Mouse (Mus musculus) cerebellum, adult 9-10 months (tissue): Measurements from ENCODE around the gene Klf16.

Source experiments
- DNase-seq: peaks from one replicate; pipeline ENCODE4 v3.0.0; 2022

Gene Klf16

DNA sequence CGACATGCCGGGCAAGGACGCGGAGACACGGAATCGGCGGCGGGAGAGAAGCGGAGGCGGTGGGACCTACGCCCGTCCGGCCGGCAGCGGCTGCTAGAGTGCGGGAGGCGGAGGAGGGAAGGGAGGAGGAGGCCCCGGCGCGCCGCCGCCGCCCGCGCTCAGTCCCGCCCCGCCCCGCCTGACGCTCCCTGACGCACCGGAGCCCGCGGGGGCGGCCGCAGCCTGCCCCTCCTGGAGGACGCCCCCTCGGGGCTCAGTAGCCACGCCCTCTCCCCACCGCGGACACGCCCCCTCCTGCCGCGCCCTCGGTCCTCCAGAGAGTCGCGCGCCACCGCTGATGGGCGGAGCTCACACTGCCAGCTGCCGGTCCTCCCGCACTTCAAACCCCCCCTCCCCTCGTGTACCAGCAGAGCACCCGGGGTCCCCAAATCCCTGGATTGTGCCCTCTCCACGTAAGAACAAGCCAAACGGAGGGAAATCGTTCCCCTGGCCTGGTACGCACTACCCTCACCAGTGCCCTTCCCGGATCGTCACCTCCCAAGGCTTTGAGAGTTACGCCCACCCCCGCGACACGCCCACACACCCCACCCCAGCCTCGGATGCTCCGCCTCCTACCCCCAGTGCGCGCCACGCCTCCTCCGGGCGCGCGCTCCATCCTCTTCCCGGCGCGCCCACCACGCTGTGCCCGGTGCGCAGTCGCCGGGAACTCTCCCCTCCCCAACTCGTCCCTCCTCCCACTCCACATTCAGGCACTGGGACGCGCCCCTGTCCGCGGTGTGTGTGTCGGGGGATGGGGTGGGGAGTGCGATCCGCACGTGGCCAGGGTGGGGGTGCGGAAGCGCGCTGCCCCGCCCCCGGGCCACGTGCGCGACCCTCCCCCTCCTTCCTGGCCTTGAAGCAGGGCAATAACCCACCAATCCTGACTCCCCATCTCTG lies at the start of gene Klf16:
Gene Klf16 (minus strand): TSS at position 127 of the 936 bp plus-strand sequence.
- DNase-seq, result peak; percentile 90

DNA sequence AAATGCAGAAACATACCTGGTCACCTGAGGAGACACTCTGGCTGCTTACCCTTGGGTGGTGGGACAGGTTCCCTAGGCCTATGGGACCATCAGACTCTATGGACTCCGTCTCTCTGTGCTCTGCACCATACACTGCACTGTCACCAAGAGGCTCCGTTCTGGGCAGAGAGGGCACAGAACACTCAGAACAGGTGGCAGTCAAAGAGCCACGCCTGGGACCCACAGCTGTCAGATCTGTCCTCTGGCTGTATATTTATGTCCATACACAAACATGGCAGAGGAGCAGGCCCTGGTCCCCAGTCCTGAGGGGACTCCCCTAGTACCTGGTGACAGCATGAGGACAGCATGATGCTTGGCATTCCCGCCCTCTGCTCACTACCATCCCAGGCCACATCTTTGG lies 48.6 kb upstream of the Klf16 start:
- DNase-seq, result no peak

DNA sequence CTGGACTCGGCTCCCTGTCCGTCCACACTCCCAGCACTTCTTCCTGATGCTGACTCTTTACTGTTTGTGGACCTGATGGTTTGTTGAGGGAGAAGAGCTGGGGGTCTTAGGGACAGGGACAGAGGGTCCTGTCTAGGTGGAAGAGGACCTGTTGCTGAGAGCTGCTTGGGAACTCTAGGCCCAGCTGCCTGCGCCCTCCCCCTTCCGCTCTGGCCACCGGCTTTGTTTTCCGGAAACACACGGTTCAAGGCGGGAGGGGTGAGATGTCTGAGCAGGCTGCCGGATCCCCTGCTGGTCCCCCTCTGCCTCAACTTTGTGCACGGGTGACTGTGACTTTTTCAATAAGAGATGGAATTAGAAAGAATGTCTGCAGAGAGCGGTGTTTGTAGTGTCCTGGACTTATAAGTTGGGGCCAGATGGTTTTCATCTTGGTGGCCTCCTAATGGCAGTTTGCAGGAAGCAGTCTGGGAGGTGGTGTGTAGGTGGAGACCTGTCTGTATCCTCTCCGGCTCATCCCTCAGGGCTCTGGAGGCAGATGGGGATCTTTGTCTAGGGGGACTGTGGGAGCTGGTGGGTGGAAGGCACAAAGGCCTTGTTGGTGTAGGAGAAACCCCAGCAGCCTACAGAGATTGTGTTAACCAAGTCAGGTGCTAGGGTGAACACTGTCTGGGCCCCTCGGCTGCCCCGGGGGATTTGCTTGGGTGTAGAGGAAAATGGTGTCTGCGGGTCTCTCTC lies 46.5 kb upstream of the Klf16 start:
- DNase-seq, result peak; percentile 81

DNA sequence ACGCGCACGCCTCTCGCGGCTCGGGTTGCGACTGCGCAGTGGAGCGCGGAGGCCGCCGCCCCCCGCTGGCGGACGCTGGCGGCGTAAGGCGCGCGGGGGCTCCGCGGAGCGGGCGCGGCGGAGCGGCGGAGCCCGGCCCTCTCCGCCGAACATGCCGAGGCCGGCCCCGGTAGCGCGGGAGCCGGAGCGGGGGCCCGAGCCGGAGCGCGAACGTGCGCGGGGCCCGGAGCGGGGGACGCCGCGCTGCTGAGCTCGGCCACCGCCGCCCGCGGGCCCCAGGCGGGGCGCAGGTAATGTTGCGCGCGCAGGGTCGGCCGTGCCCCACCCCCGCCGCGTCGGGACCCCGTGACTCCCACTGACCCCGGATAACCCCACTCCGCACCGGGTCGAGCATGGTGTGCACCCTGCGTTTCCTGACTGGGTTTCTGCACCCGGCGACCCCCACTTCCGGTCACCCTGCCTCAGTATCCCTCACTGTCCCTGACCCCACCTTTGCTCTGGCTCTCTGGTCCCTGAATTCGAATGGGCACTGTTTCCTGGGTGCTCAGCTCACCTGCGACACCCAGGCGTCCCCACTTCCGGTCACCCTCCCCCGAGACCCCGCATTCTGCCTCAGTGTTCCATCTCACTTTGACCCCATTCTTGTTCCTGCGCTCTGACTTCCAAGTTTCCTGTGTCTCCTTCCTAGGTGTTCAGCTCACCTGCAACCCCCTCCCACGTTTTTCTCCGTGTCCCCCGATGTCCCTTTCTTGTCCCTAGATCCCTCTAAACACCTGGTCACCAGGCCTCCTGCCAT lies 45.7 kb upstream of the Klf16 start, which contains the start of gene Csnk1g2:
Gene Csnk1g2 (plus strand): TSS at position 178 of the 796 bp plus-strand sequence.
- DNase-seq, result peak; percentile 84

DNA sequence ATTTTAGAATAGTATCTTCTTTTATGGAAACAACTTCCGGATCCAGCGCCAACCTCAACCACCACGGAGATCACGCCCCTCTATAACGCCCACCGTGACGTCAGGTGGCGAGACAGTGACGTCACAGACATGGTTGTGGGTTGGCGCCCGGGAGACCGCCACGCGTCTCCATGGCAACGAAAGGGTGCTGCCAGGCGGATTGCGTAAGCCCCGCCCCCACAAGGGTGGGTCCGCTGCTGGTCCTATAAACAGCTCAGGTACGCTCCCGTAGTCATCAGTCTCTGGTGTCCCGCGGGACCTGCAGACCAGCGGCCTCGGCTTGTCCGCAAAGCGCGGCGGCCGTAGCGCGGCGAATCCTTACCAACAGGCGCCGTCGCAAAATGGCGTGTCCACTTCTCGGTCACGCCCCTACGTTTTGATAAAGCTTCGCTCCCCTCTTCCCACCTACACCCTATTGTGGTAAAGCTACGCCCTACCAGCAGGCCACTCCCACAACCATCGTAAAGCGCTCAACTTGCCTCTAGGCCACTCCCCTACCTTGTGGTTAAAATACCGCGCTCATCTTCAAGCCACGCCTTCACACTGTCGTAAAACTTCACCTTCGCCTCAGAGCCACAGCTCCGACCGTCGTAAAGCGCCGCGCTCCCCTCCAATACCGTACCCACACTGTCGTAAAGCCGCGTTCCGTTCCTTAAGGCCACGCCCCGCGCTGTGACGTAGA lies 45.0 kb upstream of the Klf16 start:
- DNase-seq, result peak; percentile 100

DNA sequence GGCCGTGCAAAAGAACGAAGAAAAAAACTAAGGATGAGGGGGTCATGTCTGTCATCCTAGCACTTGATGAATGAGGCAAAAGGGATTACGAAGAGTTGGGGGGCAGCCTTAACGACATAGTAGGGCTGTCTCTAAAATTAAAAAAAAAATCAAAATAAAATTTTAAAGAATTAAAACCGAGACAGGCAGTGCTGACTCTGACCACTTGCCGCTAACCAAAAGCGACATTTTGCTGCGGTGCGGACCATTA lies 44.5 kb upstream of the Klf16 start:
- no peak for DNase-seq

DNA sequence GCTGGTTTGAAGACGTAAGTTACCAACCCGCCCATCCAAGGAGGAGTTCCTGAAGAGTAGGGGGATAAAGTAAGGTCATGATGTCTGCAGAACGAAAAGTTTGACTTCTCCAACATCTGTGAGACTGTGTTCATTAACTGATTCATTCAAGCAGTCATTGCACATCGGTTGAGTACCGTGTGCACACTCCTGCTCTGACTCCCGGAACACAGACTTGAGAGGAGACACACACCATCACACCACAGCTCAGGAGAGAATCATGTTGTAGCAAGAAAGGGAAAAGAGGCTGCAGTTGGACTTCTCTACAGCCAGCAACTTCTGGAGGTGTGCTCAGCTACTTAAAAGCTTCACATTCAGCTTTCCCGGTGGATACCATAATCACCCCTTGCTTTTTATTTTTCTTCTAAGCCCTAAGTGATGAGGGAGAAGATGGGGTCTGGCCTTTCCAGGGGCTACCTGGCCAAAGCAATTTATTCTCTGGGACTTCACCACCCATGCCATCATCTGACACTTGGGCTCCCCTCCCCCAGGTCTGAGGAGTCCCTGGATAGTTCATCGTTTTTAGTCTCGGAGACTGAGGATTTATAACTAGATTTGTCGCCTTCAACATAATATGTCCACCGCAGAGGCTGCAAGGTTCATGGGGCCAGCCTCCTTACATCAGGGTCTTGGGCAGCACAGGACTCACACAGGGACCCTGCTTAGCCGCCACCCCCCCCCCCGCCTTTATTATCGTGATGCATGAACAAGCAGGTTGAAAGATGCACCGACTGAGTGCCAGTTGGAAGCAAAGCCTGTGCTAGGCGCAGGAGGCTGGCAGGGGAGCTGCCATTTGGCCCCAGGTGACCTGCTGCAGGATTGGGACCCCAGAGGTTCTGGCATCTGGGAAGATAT lies 43.9 kb upstream of the Klf16 start:
- DNase-seq, result peak; percentile 74

DNA sequence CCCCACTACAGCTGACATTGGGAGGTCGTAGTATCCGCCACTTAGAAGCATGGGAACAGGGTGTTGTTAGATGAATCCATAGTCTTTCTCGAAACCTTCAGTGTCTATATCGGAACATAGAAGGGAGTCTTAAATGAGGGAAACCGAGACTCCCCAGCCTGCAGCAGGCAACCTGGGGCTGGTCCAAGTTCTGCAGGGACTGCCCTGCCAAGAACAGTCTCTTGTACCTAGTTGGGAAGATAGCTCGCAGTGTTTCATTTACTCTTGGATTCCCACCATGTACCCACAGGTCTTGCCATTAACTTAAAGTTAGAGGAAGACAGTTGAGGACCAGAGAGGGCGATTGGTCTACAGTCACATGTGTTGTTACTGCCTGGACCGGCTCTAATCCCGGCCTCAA lies 43.2 kb upstream of the Klf16 start:
- DNase-seq, result peak; percentile 68

DNA sequence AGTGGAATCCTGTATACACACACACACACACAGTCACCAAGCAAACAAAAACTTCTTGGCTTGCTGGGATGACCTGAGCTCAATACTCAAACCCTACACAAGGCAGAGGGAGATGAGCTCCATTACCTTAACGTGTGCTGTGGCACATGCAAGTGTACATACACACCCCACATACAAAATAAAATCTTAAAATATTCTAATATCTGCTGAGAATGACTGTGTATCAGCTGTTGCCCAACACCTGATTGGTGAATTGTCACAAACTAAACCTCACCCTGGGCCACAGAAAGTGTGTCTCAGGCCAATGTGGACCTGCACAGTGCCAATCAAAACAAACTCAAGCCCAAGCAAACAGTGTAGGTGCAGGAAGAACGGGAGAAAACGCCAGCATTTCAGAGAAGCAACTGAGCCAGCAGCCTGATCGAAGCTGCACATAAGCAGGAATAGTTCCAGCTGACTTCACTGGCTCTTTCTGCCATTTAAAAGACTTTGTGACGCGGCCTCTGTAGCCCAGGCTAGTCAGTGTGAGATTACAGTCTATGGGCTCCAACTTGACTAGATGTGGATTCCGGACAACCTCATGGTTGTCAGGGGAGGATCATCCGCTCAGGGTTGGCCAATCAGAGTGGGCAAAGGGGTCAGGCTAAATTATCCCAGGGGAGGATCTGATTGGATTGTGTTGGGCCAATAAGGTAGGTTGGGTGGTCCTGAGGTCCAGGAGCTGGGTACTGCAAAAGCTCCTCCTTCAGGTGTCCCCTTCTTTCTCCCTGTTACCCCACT lies 42.5 kb upstream of the Klf16 start:
- DNase-seq, result no peak

DNA sequence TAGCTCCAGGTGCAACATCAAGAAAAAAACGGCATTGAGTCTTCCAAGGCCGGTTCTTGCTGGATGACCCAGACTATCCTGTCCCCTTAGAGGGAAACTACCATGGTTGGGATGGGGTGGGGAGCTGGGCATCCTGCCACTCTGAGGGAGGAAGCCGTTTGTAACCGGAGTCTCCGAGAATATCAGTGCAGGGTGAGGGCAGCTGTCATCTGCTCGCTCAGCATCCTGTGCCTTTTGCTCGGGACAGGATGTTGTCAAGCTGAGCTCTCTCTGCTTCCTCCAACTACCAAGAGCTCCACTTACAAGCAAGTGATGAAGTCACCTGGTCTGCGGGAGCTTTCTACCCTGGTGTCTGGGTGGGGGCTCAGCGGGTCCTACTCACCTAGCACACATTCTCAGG lies 41.1 kb upstream of the Klf16 start:
- no peak for DNase-seq

DNA sequence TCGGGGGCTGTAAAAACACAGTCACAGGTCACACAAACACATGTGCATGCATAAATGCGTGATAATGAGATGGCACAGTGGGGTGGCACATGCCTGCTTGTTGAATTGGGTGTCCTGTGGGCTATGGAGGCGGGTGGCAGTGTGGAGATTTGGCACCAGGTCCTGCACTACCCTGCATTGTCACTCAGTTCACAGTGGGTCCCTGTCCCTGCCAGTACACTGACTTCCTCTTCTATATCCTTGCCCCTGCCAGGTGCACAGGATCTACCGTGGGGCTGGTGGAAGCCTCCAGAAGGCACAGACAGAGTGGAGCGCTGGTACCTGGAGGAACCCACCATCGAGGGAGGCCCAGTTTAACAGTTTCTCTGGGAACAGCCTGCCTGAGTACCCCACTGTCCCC lies 37.2 kb upstream of the Klf16 start:
- no peak for DNase-seq

DNA sequence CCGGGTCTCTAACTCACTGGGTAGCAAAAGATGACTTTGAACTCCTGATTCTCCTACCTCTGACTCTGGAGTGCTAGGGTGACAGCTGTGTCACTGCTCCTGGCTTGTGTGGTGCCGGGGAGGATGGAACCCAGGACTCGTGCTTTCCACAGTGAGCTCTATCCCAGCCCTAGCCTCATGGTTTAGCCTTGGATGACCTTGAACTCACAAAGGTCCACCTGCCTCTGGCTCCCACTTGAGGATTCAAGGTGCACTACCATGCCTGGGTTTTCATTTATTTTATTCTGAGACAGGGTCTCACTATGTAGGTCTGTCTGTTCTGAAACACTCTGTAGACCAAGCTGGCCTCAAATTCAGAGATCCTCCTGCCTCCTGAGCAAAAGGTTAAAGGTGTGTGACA lies 36.7 kb upstream of the Klf16 start:
- DNase-seq, result no peak

DNA sequence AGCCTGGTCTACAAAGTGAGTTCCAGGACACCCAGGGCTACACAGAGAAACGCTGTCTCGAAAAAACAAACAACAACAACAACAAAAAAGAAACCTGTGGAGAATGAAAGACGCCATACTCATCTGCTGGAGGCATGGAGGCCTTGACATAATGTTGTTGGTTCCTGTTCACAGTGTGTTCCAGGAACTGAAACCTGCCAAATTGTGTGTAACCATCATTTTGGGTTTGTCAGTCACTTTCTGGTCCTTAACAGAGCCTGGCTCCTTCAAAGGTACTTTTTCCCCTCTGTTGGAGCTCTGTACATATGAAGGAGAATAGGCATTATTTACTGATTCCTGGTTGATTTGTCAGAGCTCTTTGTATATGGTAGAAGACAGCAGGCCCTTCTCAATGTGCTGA lies 34.8 kb upstream of the Klf16 start:
- no peak for DNase-seq

DNA sequence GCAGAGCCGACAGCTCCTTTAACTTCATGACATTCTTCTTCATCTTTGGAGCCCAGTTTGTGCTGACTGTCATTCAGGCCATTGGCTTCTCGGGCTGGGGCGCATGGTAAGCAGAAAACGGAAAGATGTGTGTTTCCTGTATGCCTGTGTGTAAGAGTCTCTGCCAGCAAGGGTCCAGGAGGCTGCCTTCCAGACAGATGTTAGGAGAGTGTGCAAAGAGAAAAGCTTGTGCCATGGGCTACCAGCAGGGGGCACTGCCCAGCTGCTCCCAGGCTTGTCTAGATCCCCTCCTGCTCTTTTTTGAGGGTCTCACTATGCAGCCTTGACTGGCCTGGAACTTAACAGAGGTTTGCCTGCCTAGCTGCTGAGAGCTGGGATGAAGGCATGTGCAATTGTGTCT lies 33.9 kb upstream of the Klf16 start:
- DNase-seq, result peak; percentile 65

DNA sequence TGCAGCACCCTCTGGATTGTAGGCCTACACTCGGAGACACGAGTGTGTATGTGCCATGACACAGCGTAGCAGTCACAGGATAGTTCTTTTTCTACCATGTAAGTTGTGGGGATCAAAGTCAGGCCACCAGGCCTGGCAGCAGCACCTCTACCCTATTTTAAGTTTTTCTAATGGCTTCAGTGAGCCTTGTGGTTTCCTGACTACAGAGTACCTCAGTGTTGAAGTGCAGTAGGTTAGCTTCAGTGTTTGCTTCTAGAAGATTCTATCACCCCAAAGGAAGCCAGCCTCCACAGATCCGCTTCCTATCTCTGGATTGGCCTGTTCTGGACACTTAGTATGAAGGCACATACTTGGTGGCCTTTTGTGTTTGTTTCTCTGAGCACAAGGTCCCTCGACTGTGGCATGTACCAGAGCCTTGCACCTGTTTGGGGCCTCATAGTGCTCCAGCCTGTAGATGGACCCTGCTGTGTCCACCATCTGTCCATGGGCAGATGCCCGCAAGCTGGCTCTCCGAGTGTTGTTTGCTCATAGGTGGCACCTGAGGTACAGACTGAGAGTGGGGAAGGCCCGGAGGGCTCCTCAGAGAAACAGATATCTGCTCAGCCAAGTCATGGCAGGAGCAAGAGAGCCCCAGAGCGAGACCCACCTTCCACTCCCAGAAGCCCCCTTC lies 33.1 kb upstream of the Klf16 start:
- peak; percentile 93 for DNase-seq

DNA sequence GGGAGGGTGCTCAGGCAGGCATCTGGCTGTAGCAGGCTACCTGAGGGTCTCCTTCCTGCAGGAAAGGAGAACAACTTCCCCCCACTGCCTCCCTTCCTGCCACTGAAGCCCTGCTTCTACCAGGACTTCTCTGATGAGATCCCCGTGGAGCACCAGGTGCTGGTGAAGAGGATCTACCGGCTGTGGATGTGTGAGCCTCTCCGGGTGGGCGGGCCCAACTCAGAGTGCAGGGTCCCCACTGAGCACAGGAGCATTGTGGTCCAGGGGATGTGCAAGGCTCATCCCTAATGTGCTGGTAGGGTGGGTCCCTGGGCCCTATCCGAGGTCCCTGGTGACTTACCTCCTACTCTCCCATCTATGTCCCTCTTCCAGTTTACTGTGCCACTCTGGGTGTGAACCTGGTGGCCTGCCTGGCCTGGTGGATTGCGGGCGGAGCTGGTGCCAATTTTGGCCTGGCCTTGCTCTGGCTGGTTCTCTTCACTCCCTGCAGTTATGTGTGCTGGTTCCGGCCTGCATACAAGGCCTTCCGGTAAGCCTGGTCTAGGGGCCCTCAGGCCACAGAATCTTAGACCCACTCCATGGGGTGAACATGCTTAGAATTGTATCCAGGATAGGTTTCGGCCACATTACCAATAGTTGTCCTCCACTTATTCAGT lies 32.3 kb upstream of the Klf16 start:
- DNase-seq, result peak; percentile 55

DNA sequence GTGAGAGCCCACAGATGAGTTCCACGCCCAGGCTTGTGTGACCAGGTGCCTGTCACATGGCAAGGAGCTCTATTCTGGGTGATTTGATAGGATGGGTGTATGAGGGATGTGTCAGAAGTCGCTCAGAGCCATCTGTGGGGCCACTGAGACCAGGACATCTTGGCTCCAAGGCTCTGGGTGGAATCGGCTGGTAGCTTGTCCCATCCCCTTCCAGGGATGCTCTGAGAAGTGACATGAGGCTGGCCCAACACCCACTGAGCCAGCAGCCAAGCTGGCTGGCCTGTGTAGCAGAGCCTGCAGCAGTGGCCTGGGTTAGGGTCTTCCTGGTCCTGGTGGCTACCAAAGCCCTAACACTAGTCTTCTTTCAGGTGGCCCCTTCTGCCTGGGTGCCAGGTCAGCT lies 31.3 kb upstream of the Klf16 start:
- peak; percentile 43 for DNase-seq

DNA sequence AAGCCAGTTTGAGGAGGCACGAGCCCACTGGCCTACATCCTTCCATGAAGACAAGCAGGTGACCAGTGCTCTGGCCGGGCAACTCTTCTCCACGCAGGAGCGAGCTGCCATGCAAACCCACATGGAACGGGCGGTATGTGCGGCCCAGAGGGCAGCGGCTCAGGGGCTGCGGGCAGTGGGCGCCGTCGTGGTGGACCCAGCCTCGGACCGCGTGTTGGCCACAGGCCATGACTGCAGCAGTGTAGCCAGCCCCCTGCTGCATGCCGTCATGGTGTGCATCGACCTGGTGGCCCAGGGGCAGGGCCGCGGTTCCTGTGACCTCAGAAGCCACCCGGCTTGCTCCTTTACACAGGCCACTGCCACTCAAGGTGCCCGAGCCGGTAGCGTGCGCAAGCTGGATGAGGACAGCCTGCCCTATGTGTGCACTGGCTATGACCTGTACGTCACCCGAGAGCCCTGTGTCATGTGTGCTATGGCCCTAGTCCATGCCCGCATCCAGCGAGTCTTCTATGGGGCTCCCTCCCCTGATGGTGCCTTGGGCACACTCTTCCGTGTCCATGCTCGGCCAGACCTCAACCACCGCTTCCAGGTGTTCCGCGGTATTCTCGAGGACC lies 29.7 kb upstream of the Klf16 start:
- DNase-seq, result no peak

DNA sequence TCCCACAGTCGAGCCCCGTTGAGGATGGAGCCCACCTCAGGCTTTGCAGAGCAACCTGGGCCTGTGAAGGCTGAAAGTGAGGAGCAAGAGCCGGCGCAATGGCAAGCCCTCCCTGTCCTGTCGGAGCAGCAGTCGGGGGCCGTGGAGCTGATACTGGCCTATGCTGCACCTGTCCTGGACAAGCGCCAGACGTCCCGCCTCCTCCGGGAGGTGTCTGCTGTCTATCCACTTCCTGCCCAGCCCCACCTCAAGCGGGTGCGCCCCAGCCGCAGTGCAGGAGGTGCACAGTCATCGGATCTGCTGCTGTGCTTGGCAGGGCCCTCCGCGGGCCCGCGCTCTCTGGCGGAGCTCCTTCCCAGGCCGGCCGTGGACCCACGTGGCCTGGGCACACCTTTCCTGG lies 29.2 kb upstream of the Klf16 start:
- peak; percentile 58 for DNase-seq
